Mouse (Mus musculus): ENCODE measurements at regions not wholly inside any gene's neighbourhood (a gene's known extent, or its start where the extent isn't known, plus 50 kb on each side); places are given as distances from the start of the nearest gene placed in this dataset.

DNA sequence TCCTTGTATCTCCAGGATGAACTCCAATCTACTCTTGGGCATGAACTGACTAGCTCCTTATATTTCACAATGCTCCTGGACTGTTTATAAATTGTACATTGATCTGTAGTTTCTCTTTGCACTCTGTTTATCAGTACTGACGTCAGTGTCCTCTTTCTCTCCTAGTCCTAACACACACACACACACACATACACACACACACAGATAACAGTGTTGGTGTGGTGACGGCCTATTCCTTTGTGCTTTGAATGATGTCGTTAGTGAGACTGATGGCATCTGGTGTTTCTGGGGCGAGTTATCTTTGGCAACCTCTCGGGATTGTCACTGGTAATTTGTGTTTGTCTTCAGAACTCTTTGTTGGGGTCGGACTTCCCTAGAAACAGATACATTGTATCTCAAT lies 50.0 kb upstream of the Rbms1 start:
- TF ChIP-seq EP300 (IDR thresholded peaks at IDR 0.05; ENCODE audit: low read depth) (no peak), CTCF (IDR thresholded peaks at IDR 0.05; ENCODE audit: low read depth) (no peak)
